Mouse (Mus musculus) cerebellum, adult 2 months (tissue): ENCODE results near the gene Nnat.

Source experiments
- CTCF ChIP-seq: fragments of 200-500 bp; IDR thresholded peaks from 2 replicates; pipeline ENCODE4 v1.5.1; 2011; ENCODE audit warnings: low read depth, mild to moderate bottlenecking, control low read depth, low read length, moderate library complexity, borderline replicate concordance; ENCODE audit not compliant: insufficient read depth
- POLR2A ChIP-seq: fragments of 200-500 bp; IDR thresholded peaks from 2 replicates; pipeline ENCODE4 v1.6.1; 2011; ENCODE audit warnings: low read length, control low read depth, borderline replicate concordance; ENCODE audit not compliant: insufficient read depth

DNA sequence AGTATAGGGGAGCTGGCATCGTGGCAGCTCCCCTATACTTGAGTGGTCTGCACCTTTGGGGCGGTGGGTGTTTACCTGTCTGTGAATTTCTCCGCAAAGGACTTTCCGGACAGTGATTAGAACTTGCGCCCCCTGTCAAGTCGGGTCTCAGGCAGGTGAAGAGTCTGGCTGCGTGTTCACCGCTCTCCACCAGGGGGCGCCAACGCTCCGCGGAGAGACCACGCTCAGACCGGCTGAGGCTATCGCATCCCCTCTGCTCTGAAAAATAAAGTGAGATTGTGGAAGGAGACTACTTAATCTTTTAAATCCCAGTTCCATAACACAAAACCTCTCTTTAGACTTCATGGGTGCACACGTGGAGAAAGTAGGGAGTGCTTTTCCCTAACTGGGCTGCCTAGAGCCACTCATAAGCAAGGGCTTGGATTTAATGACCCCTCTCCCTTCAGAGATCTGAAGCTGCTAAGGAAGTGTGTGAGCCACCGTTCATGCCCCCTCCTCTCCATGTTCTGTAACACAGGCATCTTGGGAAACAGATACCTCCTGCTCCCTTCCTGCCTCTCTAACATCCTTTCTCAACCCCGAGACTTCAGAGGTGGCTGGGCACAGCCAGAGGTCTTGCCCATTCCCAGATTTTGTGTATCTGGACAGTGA, 45.3 kb downstream of the Nnat start:
- TF ChIP-seq POLR2A (no peak), CTCF (peak; percentile 94)
